Mouse (Mus musculus): ENCODE results near the gene Fbxo11. TPM values are rescaled to one million over a fixed set of nuclear protein-coding genes. Genes with fewer than 3 reads are reported as not detected.
"Not testable (repeated sequence)": the region's sequence is repeated elsewhere in the genome, so short reads cannot be mapped to it uniquely, and the experiment has no call there.

Fbxo11 gene
- total RNA-seq, 1 experiment from 2014 or later = 91.4 TPM

GRCm38 (mm10) chr17:87974629-87975228, 90.4 kb downstream of the Fbxo11 start, which contains the start of gene Msh6:
Gene Msh6, plus strand, starts transcription at chr17:87975062.
- peak; percentile 94 for ATAC-seq (ENCODE audit: extremely low read depth, insufficient number of reproducible peaks, low FRiP score, poor library complexity, severe bottlenecking)

- ATAC-seq (ENCODE audit: extremely low read depth, insufficient number of reproducible peaks, low FRiP score, poor library complexity, severe bottlenecking) = no peak
Measured at GRCm38 (mm10) chr17:87973261-87974167, 91.6 kb downstream of the Fbxo11 start.

- ATAC-seq (ENCODE audit: extremely low read depth, insufficient number of reproducible peaks, low FRiP score, poor library complexity, severe bottlenecking) = no peak
Measured at GRCm38 (mm10) chr17:87972856-87973255, 92.2 kb downstream of the Fbxo11 start.

- not testable (repeated sequence) for ATAC-seq (ENCODE audit: extremely low read depth, insufficient number of reproducible peaks, low FRiP score, poor library complexity, severe bottlenecking)
Measured at GRCm38 (mm10) chr17:87971696-87972591, 93.1 kb downstream of the Fbxo11 start.

- ATAC-seq (ENCODE audit: extremely low read depth, insufficient number of reproducible peaks, low FRiP score, poor library complexity, severe bottlenecking) = peak; percentile 94
Measured at GRCm38 (mm10) chr17:87968483-87968926, 96.6 kb downstream of the Fbxo11 start.

- no peak for ATAC-seq (ENCODE audit: extremely low read depth, insufficient number of reproducible peaks, low FRiP score, poor library complexity, severe bottlenecking)
Measured at GRCm38 (mm10) chr17:87963081-87964075, 101.7 kb downstream of the Fbxo11 start.

- ATAC-seq (ENCODE audit: extremely low read depth, insufficient number of reproducible peaks, low FRiP score, poor library complexity, severe bottlenecking) = not testable (repeated sequence)
Measured at GRCm38 (mm10) chr17:87959931-87960330, 105.2 kb downstream of the Fbxo11 start.

GRCm38 (mm10) chr17:87959406-87959805, 105.7 kb downstream of the Fbxo11 start:
- not testable (repeated sequence) for ATAC-seq (ENCODE audit: extremely low read depth, insufficient number of reproducible peaks, low FRiP score, poor library complexity, severe bottlenecking)

GRCm38 (mm10) chr17:87958283-87958682, 106.8 kb downstream of the Fbxo11 start:
- ATAC-seq (ENCODE audit: extremely low read depth, insufficient number of reproducible peaks, low FRiP score, poor library complexity, severe bottlenecking) = no peak

- ATAC-seq (ENCODE audit: extremely low read depth, insufficient number of reproducible peaks, low FRiP score, poor library complexity, severe bottlenecking) = no peak
Measured at GRCm38 (mm10) chr17:87957096-87957840, 107.8 kb downstream of the Fbxo11 start.

- ATAC-seq (ENCODE audit: extremely low read depth, insufficient number of reproducible peaks, low FRiP score, poor library complexity, severe bottlenecking) = not testable (repeated sequence)
Measured at GRCm38 (mm10) chr17:87954618-87955124, 110.4 kb downstream of the Fbxo11 start.

GRCm38 (mm10) chr17:87948965-87949584, 116.0 kb downstream of the Fbxo11 start:
- peak; percentile 78; the same call in 1 of the 2 replicates for ATAC-seq (ENCODE audit: extremely low read depth, insufficient number of reproducible peaks, low FRiP score, poor library complexity, severe bottlenecking)

Other genes starting within 250 kb of the Fbxo11 start
- not detected in 2 replicates for gene Rpl36-ps4, start 144.3 kb downstream of the Fbxo11 start, total RNA-seq (2017)
- 32.7 and 35.3 TPM in 2 replicates for gene Msh6, start 90.2 kb downstream of the Fbxo11 start, total RNA-seq (2017)

All from neutrophil, adult 5-6 weeks (primary cell).